Mouse (Mus musculus): ENCODE data around the gene BC035044.
"Not testable (repeated sequence)": the region's sequence is repeated elsewhere in the genome, so short reads cannot be mapped to it uniquely, and the experiment has no call there.

DNA sequence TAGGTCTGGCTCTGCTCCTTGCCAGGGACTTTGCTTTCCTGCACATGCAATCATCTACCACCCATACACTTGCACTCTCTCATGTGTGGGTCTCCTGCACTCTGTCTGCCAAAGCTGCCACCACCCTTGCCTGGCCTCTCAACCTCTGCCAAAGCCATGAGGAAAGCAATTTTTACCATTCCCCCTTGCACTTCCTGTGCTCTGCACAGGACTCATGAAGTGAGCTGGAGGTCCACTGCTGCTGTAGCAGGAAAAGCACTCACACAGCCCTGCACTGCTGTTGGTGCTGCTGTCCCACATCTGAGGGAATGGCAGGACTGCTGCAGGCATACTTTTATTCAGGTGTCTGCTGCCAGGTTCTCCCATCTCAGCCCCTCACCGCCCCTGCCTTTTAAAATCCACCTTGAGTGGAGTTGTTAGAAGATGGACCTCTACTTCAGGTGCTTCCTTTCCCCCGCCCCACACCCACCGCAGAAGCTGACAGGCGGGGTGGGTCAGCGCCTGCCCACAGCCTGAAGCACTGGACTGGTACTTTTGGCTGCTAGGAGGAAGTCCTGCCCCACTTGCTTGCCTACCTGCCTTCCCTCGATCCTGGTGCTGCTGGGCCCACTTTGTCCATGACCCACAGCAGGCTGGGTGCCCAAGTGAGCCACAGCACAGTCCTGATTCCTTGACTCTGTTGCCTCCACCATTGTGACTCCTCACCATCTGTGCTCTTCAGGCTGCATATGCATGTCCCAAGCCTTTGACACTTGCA, 10.0 kb upstream of the BC035044 start:
- not testable (repeated sequence) for TF ChIP-seq MAX (IDR thresholded peaks at IDR 0.05); CTCF (IDR thresholded peaks at IDR 0.05; ENCODE audit: control insufficient read depth, insufficient read depth, insufficient read length); MYOD1 (IDR thresholded peaks at IDR 0.05; ENCODE audit: control insufficient read depth, insufficient read length, low read depth); FOSL1 (IDR thresholded peaks at IDR 0.05; ENCODE audit: insufficient read depth, low read length, poor library complexity, severe bottlenecking); USF1 (IDR thresholded peaks at IDR 0.05; ENCODE audit: low read depth); CEBPB (IDR thresholded peaks at IDR 0.05; ENCODE audit: low read depth)

Measured in C2C12 (cell line).